Comparison of ENCODE assay signal across 13 mouse cellular contexts in genomic region chr5:121686113-121686898, GRCm38 (mm10). TPM values are rescaled to one million over a fixed set of nuclear protein-coding genes. Genes with fewer than 3 reads are reported as not detected.
DNase-seq lines count a peak whose midpoint lies in the region; ATAC-seq and TF ChIP-seq lines count a peak whose summit lies in the region.
"Had no signal": no experiment of that assay in that cellular context is flagged by ENCODE, and none has a peak within 500 bp of the region (broad histone marks: within the 10 kb centered on the region; RNA-seq: fewer than 3 reads in every experiment).

No protein-coding gene starts in this region.

- no peaks in the 10 kb centered on the region for H3K9me3 ChIP-seq in liver, embryonic 11.5 days (ENCODE audit: control insufficient read depth, low read length)
- H3K9me3 ChIP-seq: forebrain, embryonic 10.5 days; hindbrain, embryonic 15.5 days had no signal

- WGBS in liver, adult 2 months = 8% methylated on average over 15 of the region's 15 CpGs
- 81% methylated on average over 15 of the region's 15 CpGs for WGBS in liver, embryonic 11.5 days

- no peak overlapping the region for H3K4me3 ChIP-seq in liver, adult 2 months (ENCODE audit: insufficient read depth, low read depth, low read length)
- H3K4me3 ChIP-seq in liver, embryonic 11.5 days (ENCODE audit: low read depth, low read length) = no peak overlapping the region
- H3K4me3 ChIP-seq: forebrain, embryonic 10.5 days; hindbrain, embryonic 15.5 days had no signal

- H3K79me2 ChIP-seq in liver, adult 2 months (ENCODE audit: control insufficient read depth, insufficient read depth, low read length) = no peaks in the 10 kb centered on the region; the same call in 1 of the 2 replicates

- DNase-seq in heart, adult 18-20 months = peak; percentile 12 to 20
- DNase-seq in heart, postnatal 25 days (ENCODE audit: low spot score) = no peak
- DNase-seq in liver, adult 2 months (ENCODE audit: extremely low read depth, low read depth, low spot score) = peak; percentile 95
- no peak for DNase-seq in liver, embryonic 11.5 days (ENCODE audit: low spot score)
- peak; percentile 27 to 41 for DNase-seq in heart, postnatal 10 days
- DNase-seq in lung, postnatal 25 days (ENCODE audit: low spot score) = peak; percentile 10
- DNase-seq in left cerebral cortex, postnatal 4 days = no peak
- DNase-seq: adrenal gland, postnatal 14 days; cerebellum, adult 18-20 months; gastrocnemius, postnatal 10 days had no signal

- no peak for TF ChIP-seq POLR2A in liver, adult 2 months (IDR thresholded peaks at IDR 0.05; ENCODE audit: extremely low read depth, insufficient read depth, low read length)

- ATAC-seq in liver, embryonic 11.5 days (replicated peaks; ENCODE audit: low FRiP score) = no peak
- ATAC-seq in activated CD4-positive, CD25-positive, alpha-beta regulatory T cell, adult 4 months = no peak

- H3K27ac ChIP-seq in liver, adult 2 months (replicated peaks; ENCODE audit: insufficient read depth, low read depth, low read length) = peak overlapping the region; percentile 90
- no peak overlapping the region for H3K27ac ChIP-seq in liver, embryonic 11.5 days (ENCODE audit: low read depth, low read length)
- H3K27ac ChIP-seq: forebrain, embryonic 10.5 days; hindbrain, embryonic 15.5 days had no signal

- no peaks in the 10 kb centered on the region for H3K27me3 ChIP-seq in liver, adult 2 months (ENCODE audit: control insufficient read depth, insufficient read depth, low read length)
- no peaks in the 10 kb centered on the region for H3K27me3 ChIP-seq in liver, embryonic 11.5 days (replicated peaks; ENCODE audit: control insufficient read depth, insufficient read depth, low read length)
- H3K27me3 ChIP-seq: hindbrain, embryonic 15.5 days had no signal

- peak overlapping the region; percentile 62 for H3K9ac ChIP-seq in liver, adult 2 months (ENCODE audit: low read depth, low read length)
- H3K9ac ChIP-seq in liver, embryonic 11.5 days (ENCODE audit: low read depth, low read length) = no peak overlapping the region
- H3K9ac ChIP-seq: hindbrain, embryonic 15.5 days had no signal

- H3K4me1 ChIP-seq in liver, adult 2 months (ENCODE audit: control insufficient read depth, insufficient read depth, low read length) = peaks cover 48% of the 10 kb centered on the region
- H3K4me1 ChIP-seq in liver, embryonic 11.5 days (replicated peaks; ENCODE audit: control insufficient read depth, insufficient read depth, low read length) = no peaks in the 10 kb centered on the region
- H3K4me1 ChIP-seq: forebrain, embryonic 10.5 days had no signal

- intact Hi-C loops in heart, postnatal 25 days (cut with DNase I) = no loop called here
- intact Hi-C loops in heart, postnatal 10 days (cut with DNase I) = no loop called here
- intact Hi-C loops in left cerebral cortex, postnatal 4 days (cut with DNase I) = no loop called here

- peaks cover 47% of the 10 kb centered on the region for H3K36me3 ChIP-seq in liver, adult 2 months (ENCODE audit: control insufficient read depth, insufficient read depth, low read length)
- peaks cover 33% of the 10 kb centered on the region for H3K36me3 ChIP-seq in liver, embryonic 11.5 days (ENCODE audit: control insufficient read depth, insufficient read depth, low read length)

- TF ChIP-seq CTCF in liver, adult 2 months (IDR thresholded peaks at IDR 0.05; ENCODE audit: low read depth, low read length) = peak; percentile 43

- H3K4me2 ChIP-seq in liver, embryonic 11.5 days = no peak overlapping the region
- H3K4me2 ChIP-seq: hindbrain, embryonic 15.5 days had no signal

RNA-seq across cellular contexts. Expression of gene Atxn2, which starts 24.8 kb away (rescaled TPM):
- total RNA-seq in heart, adult 18-20 months (2021) = 100 to 1,000 TPM; 137 to 154 TPM
- 100 to 1,000 TPM; 148 to 159 TPM for total RNA-seq in heart, postnatal 25 days (2021)
- total RNA-seq in liver, adult 2 months (2014; rRNA removed) = 58.5 and 74.7 TPM in 2 replicates
- 70.1 and 92.8 TPM in 2 replicates for polyA plus RNA-seq in liver, adult 2 months (2012; rRNA removed)
- polyA plus RNA-seq in liver, embryonic 11.5 days (2014; fragmentation: Nextera tagmentation; extraction: Ambion mirVana) = 49.8 and 63.9 TPM in 2 replicates
- total RNA-seq in heart, postnatal 10 days (2021) = 100 to 1,000 TPM; 173 to 177 TPM
- 10 to 100 TPM; 22.6 to 27.5 TPM for polyA plus RNA-seq in activated CD4-positive, CD25-positive, alpha-beta regulatory T cell, adult 4 months (2017; shearing (Covaris generic))
- 100 to 1,000 TPM; 250 to 271 TPM for total RNA-seq in left cerebral cortex, postnatal 4 days (2021)

RNA-seq across cellular contexts. Expression of gene Brap, which starts 25.9 kb away (rescaled TPM):
- 10 to 100 TPM; 26.5 to 28.9 TPM for total RNA-seq in heart, adult 18-20 months (2021)
- 10 to 100 TPM; 26.7 to 27.0 TPM for total RNA-seq in heart, postnatal 25 days (2021)
- total RNA-seq in liver, adult 2 months (2014; rRNA removed) = 95.5 and 112 TPM in 2 replicates
- 48.1 and 48.7 TPM in 2 replicates for polyA plus RNA-seq in liver, adult 2 months (2012; rRNA removed)
- polyA plus RNA-seq in liver, embryonic 11.5 days (2014; fragmentation: Nextera tagmentation; extraction: Ambion mirVana) = 42.8 and 46.0 TPM in 2 replicates
- 10 to 100 TPM; 28.2 to 35.2 TPM for total RNA-seq in heart, postnatal 10 days (2021)
- 10 to 100 TPM; 11.5 to 14.1 TPM for polyA plus RNA-seq in activated CD4-positive, CD25-positive, alpha-beta regulatory T cell, adult 4 months (2017; shearing (Covaris generic))
- 10 to 100 TPM; 45.3 to 47.4 TPM for total RNA-seq in left cerebral cortex, postnatal 4 days (2021)

RNA-seq across cellular contexts. Expression of gene Acad10, which starts 26.0 kb away (rescaled TPM):
- 10 to 100 TPM; 25.4 to 27.5 TPM for total RNA-seq in heart, adult 18-20 months (2021)
- 10 to 100 TPM; 18.6 to 21.7 TPM for total RNA-seq in heart, postnatal 25 days (2021)
- 19.6 and 23.5 TPM in 2 replicates for total RNA-seq in liver, adult 2 months (2014; rRNA removed)
- 27.5 and 27.7 TPM in 2 replicates for polyA plus RNA-seq in liver, adult 2 months (2012; rRNA removed)
- 2.7 and 3.6 TPM in 2 replicates for polyA plus RNA-seq in liver, embryonic 11.5 days (2014; fragmentation: Nextera tagmentation; extraction: Ambion mirVana)
- total RNA-seq in heart, postnatal 10 days (2021) = 10 to 100 TPM; 13.7 to 16.0 TPM
- polyA plus RNA-seq in activated CD4-positive, CD25-positive, alpha-beta regulatory T cell, adult 4 months (2017; shearing (Covaris generic)) = 1 to 10 TPM; 2.3 to 6.0 TPM
- total RNA-seq in left cerebral cortex, postnatal 4 days (2021) = 1 to 10 TPM; 2.2 to 2.5 TPM

Comparison
In these comparisons a context has a peak if more than half of its experiments do, and no peak if none do; other contexts are left out.
1. DNase-seq: peak in heart, adult 18-20 months (2 of 2), liver, adult 2 months (single experiment), heart, postnatal 10 days (2 of 2) and lung, postnatal 25 days (single experiment); none in heart, postnatal 25 days (single experiment), liver, embryonic 11.5 days (single experiment) and left cerebral cortex, postnatal 4 days (single experiment).